Mouse (Mus musculus) left cerebral cortex, postnatal 25 days (tissue): Measurements from ENCODE around the gene Anapc15. TPM values are rescaled to one million over a fixed set of nuclear protein-coding genes. Genes with fewer than 3 reads are reported as not detected.

ENCODE experiments used
- DNase-seq, 2 experiments: peaks; one replicate each; pipeline ENCODE4 v3.0.0; 2022; ENCODE audit warnings: low spot score in 2 of 2, mixed read lengths in 1 of 2
- intact Hi-C: fragments of 180-260 bp; cut with DNase I; formaldehyde crosslinking; loops from one replicate; pipeline ENCODE4 v1.15.1; 2025
- total RNA-seq, 2 experiments: library from RNA; stranded (reverse); gene quantifications; 2 replicates each; pipeline ENCODE4 v1.2.3; 2021

The Anapc15 gene
- 10 to 100 TPM; 31.2 to 36.8 TPM for total RNA-seq

GRCm38 (mm10) chr7:101863415-101863814 lies at the start of gene Anapc15:
Anapc15 (plus strand) TSS chr7:101863715.
- intact Hi-C loops = no loop called here
- no peak for DNase-seq

DNA sequence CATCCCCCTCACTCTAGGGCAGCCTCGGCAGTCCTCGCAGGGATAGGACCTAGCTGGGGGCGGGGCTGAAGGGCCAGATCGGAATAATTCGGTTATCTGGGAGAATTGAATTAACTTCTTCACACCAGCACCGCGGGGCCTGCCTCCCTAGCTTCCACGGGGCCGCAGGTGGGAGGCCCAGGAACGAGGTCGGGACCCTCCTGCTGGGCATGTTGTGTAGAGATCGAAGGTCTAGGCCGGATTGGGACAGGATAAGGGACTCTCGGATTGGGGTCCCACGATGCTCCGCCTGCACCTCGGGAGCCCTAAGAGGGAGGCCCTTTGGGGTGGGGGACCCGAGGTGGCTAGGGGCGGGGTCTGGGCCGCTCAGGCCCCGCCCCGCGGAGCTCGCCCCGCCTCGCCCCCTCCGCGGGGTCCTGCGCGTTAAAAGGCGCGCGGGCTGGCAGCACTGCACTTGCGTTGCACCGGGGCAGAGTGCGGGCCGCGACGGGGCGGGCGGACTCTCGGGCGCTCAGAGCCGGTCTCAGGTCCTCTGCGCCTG lies 45.6 kb upstream of the Anapc15 start, which contains the start of gene Phox2a:
Phox2a (plus strand) TSS at position 453 of the 541 bp plus-strand sequence.
- no peak for DNase-seq
- intact Hi-C loops = no loop called here

DNA sequence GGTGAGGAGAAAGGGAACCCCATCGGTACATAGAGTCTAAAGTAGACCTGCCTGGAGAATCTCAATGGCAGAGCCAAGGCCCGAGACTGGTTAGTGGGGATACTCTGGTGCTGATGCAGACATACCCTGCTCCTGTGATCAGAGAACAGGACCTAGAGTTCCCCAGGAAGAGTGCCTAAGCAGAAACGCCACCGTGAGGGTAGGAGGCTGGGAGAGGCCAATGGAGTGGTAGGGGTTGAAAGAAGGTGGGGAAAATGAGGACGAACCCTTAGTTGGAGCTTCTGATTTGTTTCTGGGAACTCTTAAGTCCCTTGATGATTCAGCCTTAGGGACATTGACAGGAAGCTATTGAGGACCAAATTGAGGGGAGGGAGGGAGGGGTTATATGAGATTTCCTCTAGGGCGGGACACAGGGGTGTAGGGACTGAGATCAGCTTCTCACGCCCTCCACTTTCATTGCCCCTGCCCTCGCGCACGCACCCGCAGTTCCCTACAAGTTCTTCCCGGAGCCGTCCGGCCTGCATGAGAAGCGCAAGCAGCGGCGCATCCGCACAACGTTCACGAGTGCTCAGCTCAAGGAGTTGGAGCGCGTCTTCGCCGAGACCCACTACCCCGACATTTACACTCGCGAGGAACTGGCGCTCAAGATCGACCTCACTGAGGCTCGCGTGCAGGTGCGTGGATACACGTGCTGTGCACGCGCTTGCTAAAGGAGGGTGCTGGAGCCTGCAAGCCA lies 43.1 kb upstream of the Anapc15 start:
- intact Hi-C loops = no loop called here
- DNase-seq = no peak

- DNase-seq = no peak
- intact Hi-C loops = no loop called here
Observed at GRCm38 (mm10) chr7:101821571-101822501, 41.7 kb upstream of the Anapc15 start.

DNA sequence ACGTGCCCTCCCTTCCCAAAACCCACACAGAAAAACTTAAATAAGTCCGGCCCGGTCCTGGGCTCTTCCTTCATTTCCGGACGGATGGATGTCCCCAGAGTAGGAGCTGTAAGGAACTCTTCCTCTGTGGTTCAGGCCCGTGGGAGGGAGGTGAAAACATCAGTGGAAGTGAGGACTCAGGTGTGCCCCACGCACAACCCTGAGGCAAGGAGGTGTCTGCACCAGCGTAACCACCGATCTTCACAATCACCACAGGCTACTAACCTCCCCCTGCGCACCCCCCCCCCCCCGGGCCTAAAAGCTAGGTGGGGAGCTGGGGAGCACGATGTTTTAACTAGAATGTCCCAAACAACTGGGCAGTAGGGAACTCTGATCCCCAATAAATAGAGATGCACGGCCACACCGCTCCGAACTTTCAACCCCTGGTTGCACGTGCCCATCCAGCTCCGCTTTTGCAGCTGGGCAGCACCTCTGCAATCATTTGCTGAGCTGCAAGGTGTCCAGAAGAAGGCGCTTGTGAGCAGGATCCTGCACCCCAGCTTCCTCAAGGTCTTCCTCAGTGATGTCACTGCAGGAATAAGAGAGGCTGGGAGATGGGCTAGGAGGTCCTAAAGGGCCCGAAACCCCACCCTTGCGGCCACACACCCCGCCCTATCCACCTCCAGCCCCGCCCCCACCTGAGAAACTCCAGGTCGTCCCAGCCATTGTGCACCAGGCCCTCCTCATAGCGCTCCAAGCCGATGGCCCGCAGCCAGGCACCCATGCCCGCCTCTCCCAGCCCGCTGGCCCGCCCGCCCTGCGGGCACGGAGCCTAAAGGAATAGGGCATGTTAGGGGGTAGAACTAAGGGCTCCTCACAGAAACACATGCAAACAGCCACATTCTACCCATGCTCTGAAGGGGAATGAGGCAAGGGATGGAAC lies 40.4 kb upstream of the Anapc15 start:
- no peak for DNase-seq
- intact Hi-C loops = no loop called here

DNA sequence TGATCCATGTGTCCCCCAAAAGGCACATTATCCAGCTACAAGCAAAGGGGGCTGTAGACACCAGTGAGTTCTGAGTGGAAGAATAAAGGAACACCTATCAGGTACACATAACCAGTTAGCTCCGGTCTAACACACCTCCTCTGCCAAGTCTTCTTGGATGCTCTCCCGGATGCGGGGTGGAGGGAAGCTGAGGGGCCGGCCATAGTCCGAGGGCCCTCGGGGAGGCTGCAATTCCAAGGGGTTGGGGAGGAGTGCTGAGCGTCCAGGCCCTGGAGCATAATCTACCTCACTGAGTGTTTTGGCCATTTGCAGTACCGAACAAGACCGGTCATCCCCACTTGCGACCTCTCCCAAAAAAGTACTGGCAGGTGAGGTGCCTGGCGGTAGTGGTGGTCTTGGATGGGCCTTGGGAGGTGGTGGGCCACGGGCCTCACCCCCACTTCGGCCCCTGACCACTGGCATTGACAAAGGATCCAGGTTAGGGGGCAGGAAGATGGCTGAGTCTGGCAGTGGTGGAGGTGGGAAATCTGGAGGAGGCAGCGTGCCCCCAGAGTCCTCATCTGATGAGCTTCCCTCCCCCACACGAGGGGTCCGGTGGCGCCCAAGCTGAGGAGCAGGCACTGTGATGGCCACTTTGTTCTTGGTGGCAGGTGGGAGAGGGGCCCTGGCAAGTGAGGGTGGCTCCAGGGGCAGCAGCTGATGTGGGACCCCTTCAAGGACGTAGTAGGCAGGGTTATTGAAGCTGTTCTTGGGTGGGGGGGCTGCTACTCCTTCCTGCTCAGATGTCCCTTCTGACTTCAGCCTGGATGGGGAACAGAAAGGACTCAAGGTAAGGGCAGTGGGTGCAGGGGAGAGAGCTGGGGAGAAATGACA lies 39.5 kb upstream of the Anapc15 start:
- DNase-seq = no peak
- intact Hi-C loops = no loop called here

DNA sequence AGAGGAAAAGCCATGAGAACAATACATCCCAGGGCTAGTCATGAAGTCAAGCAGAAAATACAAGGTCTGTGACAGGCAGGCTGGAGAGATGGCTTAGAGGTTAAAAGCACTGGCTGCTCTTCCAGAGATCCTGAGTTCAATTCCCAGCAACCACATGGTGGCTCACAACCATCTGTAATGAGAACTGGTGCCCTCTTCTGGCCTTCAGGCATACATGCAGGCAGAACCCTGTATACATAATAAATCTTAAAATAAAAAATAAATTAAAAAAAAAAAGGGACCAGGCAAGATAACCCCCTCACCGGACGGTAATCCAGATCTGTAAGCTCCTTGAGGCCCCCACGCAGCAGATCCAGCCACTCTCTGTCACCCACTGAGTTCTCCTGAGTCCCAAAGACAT lies 33.1 kb upstream of the Anapc15 start:
- intact Hi-C loops = no loop called here
- DNase-seq = no peak

- intact Hi-C loops = no loop called here
- DNase-seq = no peak
Observed at GRCm38 (mm10) chr7:101831437-101831836, 32.1 kb upstream of the Anapc15 start.

GRCm38 (mm10) chr7:101832372-101832771 lies 31.1 kb upstream of the Anapc15 start:
- intact Hi-C loops = no loop called here
- DNase-seq = no peak

- intact Hi-C loops = no loop called here
- no peak for DNase-seq
Observed at GRCm38 (mm10) chr7:101833352-101833751, 30.2 kb upstream of the Anapc15 start.

DNA sequence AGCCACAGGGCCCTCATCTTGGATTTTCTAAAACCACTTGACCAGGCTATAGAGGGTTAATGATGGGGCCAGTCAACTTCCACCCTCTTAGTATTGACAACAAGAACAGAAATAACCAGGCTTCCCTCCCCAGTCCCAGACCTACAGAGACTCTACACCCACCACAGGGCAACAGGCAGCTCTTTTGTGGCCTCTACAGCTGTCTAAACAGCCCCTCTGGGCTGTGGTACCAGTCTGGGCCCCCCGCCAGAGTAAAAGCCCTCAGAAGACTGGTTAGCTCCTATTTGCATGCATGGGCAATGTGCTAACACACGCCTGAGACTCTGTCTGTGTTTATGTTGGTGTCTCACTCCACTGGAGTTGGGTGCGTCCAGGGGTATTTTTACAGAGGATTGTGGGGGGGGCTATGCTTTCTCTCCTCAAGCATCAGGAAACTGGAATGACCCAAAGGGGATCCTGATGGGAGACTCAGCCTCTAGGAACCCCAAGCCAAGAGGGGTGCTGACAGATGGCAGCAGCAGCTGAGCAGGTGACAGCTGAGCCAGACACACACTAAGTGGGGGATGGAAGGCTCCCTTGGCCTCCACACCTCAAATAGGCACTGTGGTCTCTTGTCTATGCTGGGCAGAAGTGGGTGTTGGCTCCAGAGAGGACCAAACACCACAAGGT lies 29.5 kb upstream of the Anapc15 start:
- intact Hi-C loops = no loop called here

DNA sequence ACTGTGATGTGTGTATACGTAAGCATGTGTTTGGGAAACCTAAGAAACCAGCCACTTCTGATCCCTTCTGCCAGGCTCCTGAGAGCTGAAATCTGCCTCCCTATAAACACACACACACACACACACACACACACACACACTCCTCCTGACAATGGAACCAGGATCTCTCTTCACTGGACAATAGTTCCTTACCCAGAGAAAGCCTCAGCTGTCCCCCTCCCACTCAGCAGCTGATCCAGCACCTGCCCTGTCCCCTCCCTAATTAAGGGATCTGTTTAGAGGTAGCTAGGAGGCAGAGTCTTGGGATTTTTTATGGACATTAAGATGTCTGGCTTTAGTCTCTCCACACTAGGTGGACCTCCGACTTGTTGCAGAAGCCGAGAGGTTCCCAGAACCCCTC lies 28.6 kb upstream of the Anapc15 start:
- DNase-seq = no peak
- intact Hi-C loops = loop anchor here (5.0 kb wide), 3 partner anchors 47 to 158 kb away; no protein-coding TSS in a partner anchor

More for the DNA sequence above, 29.5 kb upstream of the Anapc15 start:
- no peak for DNase-seq

DNA sequence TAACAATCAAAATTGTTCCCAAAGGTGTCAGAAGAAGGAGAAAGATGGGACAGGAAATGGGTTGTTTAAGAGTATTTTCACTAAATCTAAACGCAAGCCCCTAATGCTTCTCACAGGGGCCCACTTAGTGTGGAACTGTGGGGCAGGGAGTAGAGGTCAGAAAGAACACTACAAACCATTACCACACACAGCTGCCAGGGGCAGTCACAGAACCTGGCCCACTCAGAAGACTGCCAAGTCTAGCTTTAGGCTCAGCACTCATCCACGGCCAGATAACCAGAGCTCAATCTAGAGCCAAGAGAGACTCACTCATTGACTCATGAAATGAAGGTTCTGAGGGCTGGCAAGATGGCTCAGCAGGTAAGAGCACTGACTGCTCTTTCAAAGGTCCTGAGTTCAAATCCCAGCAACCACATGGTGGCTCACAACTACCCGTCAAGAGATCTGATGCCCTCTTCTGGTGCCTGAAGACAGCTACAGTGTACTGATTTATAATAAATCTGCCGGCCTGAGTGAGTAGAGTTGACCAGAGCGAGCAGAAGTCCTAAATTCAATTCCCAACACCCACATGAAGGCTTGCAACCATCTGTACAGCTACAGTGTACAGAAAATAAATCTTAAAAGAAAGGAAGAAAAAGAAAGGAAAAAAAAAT lies 27.9 kb upstream of the Anapc15 start:
- intact Hi-C loops = loop anchor here (5.0 kb wide), 3 partner anchors 47 to 158 kb away; no protein-coding TSS in a partner anchor
- peak in 1 of 2 experiments; percentile 44 for DNase-seq

GRCm38 (mm10) chr7:101836271-101837153 lies 27.0 kb upstream of the Anapc15 start:
- intact Hi-C loops = loop anchor here (5.0 kb wide), 3 partner anchors 46 to 159 kb away; no protein-coding TSS in a partner anchor
- peak; percentile 45 to 50 for DNase-seq

DNA sequence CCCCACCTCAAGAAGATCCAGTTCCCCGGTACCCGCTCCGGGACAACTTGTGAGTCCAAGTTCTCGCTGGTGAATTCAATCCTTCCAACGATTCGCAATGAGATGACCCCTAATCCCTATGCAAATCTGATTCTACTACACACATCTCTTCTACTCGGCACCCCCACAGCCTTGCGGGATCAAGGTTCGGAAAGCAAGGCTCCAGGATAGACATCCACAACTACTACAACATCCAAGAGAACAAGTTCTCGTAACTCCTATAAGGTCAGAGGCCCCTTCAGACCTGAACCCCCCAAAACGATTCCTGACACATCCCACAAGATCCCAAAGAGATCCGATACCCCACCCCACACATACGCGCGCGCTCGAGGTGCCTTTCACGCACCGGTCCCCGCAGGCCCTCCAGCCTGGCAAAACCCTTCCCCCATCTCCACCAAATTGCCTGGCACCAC lies 26.3 kb upstream of the Anapc15 start:
- peak in 1 of 2 experiments; percentile 15 for DNase-seq
- intact Hi-C loops = loop anchor here (5.0 kb wide), 3 partner anchors 45 to 160 kb away; no protein-coding TSS in a partner anchor
